Mouse (Mus musculus) C2C12 (cell line): ENCODE results near the gene Rilp.

Source experiments
- CEBPB ChIP-seq: IDR thresholded peaks from one replicate; pipeline ENCODE4 v1.6.1; 2011; ENCODE audit warnings: low read depth, mild to moderate bottlenecking, control low read depth, moderate library complexity
- CTCF ChIP-seq: IDR thresholded peaks from one replicate; pipeline ENCODE4 v1.5.1; 2011; ENCODE audit not compliant: control insufficient read depth, insufficient read depth, insufficient read length
- FOSL1 ChIP-seq: IDR thresholded peaks from one replicate; pipeline ENCODE4 v1.8.0; 2011; ENCODE audit warnings: mild to moderate bottlenecking, low read length; ENCODE audit not compliant: poor library complexity, insufficient read depth, severe bottlenecking
- MAX ChIP-seq: IDR thresholded peaks from one replicate; pipeline ENCODE4 v1.6.1; 2011; ENCODE audit warnings: mild to moderate bottlenecking, control low read depth
- MYOD1 ChIP-seq: IDR thresholded peaks from one replicate; pipeline ENCODE4 v1.6.1; 2011; ENCODE audit warnings: low read depth; ENCODE audit not compliant: control insufficient read depth, insufficient read length
- MYOG ChIP-seq: IDR thresholded peaks from one replicate; pipeline ENCODE4 v1.6.1; 2011; ENCODE audit not compliant: control insufficient read depth, insufficient read length; ENCODE audit errors: extremely low read depth
- USF1 ChIP-seq: IDR thresholded peaks from one replicate; pipeline ENCODE4 v1.6.1; 2011; ENCODE audit warnings: low read depth, mild to moderate bottlenecking, control low read depth, moderate library complexity

DNA sequence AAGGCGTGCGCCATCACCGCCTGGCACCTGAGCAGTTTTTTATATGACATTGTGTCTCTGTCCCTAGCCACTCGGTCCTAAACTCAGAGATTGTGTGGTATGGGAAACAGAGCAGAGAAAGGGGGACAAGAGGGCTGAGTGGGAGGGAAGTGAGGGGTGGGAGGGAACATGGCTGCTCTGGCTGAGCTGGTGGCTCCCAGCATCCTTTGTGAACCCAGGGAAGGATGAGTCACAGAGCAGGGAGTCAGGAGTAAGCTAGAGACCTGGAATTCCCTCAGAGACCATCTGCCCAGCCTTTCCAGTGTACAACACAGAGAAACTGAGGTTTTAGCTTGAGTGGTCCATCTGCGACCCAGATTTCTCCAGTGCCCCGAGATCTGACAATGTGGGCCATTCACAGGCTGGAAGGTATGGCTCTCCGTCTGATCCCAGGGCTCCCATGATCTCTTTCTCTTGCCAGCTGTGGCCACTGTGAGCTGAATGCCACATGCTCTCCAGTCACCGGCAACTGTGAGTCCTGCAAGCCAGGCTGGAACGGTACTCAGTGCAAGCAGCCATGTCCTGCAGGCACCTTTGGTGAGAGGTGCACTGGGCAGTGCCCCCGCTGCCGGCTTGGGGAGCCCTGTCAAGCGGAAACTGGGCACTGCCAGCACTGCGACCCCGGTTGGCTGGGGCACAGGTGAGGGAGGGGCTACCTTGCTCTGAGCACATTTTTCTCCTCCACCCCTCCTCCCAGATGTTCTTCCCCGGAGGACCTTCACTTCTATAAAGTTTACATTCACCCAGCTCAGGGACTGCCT, 10.1 kb downstream of the Rilp start:
- TF ChIP-seq CTCF = no peak
- no peak for TF ChIP-seq MAX
- no peak for TF ChIP-seq MYOG
- TF ChIP-seq MYOD1 = no peak
- TF ChIP-seq CEBPB = no peak
- no peak for TF ChIP-seq USF1
- TF ChIP-seq FOSL1 = no peak
